Mouse (Mus musculus) erythroblast, embryonic 14.5 days (primary cell): Measurements from ENCODE around the gene Ralgapa1.

Experiments
- GATA1 ChIP-seq: IDR thresholded peaks from 2 replicates; pipeline ENCODE4 v1.6.1; 2012; ENCODE audit warnings: low read length, inconsistent platforms, mixed read lengths
- TAL1 ChIP-seq: IDR thresholded peaks from 3 replicates; pipeline ENCODE4 v1.6.1; 2012; ENCODE audit warnings: low read length, inconsistent platforms, mixed read lengths

- no peak for TF ChIP-seq TAL1
- no peak for TF ChIP-seq GATA1
Measured at GRCm38 (mm10) chr12:55705881-55706280, 115.1 kb downstream of the Ralgapa1 start.
